Mouse (Mus musculus): Measurements from ENCODE around the gene Atp23.

Gene Atp23

DNA sequence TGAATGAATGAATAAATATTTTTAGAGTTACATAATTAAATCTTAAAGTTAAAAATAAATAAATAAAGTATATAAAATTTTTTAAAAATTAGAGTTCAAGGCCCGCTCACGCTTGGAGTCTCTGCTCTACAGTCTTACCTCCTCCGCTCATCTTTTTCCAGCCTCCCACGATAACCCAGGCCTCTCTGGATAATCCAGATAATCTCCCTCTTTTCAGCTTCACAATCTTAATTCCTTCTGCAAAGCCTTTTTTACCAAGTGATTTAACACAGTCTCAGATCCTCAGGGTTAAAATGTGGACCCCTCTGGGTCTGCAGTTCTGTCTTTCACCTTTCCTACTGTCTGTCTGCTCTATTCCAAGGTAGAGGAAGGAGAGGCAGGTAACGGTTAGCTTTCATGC lies 13.1 kb upstream of the Atp23 start:
- DNase-seq (ENCODE audit: extremely low read depth, insufficient read length, low spot score): no peak

DNA sequence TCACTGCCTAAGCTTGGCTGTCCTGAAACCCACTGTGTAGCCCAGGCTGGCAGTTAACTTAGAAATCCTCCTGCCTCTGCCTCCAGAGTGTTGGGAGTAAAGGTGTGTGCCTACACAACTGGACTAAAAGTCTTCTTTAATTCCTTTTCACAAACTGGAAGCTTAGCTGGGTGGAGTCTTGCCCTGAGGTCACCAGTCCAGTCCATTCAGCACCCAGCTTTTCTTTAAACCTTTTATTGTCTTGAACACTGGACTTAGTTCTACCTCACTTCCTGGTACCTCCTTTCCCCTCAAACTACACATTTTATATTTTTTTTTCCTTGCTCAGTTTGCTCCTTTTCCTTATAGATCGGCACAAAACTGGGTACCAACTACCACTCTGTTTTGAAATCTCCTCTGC lies 10.3 kb upstream of the Atp23 start:
- DNase-seq (ENCODE audit: extremely low read depth, insufficient read length, low spot score): no peak

DNA sequence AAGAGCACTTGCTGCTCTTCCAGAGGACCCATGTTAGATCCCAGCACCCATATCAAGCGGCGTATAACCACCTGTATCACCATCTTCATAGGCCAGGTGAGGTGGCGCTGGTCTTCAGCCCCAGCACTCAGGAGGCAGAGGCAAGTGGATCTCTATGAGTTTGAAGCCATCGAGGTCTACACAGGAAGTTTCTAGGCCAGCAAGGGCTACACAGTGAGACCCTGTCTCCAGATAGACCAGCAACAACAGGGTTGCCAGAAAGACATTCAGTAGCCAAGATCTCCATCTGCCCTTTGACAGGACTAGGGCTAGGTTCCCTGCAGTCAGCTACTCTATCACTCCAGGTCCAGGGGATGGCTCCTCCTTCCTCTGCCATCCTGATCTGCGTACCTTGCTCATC lies 5.7 kb upstream of the Atp23 start:
- DNase-seq (ENCODE audit: extremely low read depth, insufficient read length, low spot score): no peak

DNA sequence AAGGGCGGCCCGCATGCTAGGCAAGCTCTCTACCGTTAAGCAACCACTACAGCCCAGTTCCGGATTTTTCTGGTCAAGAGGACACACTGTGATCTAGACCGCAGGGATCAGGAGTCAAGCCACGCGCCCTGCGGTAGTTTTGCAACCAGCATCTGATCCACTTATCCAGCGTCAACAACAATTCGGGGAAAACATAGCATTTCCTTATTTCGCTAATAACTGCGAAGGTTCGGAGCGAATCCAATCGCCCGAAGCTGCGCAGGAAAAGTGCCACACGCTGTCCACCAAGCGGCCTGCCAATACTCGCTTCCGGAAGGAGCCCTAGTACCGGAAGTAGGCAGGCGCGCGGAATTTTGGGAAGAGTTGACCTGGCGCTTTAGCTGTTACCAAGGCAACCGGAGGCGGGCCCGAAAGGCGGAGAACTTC lies 4.5 kb upstream of the Atp23 start:
- peak; percentile 87 for DNase-seq (ENCODE audit: extremely low read depth, insufficient read length, low spot score)

DNA sequence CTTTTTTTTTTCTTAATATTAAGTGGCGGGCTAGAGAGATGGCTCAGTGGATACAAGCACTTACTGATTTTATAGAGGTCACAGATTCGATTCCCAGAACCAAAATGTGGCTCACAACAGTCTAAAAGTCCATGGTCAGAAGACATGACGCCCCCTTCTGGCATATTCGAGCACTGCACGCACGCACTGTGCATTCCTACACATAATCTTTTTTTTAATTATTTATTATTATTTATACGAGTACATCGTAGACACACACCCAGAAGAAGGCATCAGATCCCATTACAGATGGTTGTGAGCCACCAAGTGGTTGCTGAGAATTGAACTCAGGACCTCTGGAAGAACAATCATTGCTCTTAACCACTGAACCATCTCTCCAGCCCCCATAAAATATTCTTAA lies 3.9 kb upstream of the Atp23 start:
- DNase-seq (ENCODE audit: extremely low read depth, insufficient read length, low spot score): no peak

DNA sequence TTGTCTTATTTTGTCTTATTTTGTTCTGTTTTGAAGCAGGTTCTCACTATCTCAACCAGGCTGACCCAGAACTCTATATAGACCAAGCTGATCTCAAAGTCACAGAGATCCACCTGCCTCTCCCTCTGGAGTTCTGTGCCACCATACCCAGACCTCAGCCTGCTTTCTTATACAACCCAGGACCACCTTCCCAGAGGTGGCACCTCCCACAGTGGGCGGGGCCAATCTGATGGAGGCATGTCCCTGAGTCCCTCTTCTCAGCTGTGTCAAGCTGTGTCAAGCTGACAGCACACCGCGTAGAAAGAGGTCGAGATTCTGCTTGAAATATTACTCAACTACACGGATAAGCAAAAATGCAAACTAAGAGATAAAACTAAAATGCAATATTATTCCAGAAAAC lies 3.1 kb upstream of the Atp23 start:
- DNase-seq (ENCODE audit: extremely low read depth, insufficient read length, low spot score): no peak

DNA sequence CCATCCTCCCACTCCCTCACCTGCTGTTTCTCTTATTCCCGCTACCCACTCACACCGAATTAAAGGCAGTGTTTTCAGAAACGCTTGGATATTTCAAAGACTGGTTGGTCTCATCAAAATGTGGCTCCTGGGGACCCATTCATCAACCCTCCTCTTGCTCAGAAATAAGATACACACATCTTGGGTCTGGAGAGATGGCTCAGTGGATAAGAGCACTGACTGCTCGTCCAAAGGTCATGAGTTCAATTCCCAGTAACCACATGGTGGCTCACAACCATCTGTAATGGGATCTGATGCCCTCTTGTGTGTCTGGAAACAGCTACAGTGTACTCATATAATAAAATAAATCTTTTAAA lies 311 bp upstream of the Atp23 start:
- DNase-seq (ENCODE audit: extremely low read depth, insufficient read length, low spot score): no peak

DNA sequence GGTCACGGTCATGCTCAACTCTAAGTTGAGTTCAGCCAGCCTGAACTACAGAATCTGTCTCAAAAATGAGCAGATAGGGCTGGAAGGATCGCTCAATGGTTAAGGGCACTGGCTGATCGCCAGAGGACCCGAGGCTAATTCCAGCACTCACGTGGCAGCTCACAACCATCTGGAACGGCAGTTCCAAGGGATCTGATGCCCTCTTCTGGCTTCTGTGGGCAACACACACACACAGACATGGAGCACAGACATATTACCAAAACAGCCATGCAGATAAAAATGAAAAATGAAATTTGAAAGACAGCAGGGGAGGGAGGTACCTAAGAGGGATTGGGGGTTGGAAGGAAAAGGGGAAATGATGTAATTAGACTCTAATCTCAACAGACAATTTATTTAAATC lies 5.3 kb downstream of the Atp23 start:
- DNase-seq (ENCODE audit: extremely low read depth, insufficient read length, low spot score): no peak

DNA sequence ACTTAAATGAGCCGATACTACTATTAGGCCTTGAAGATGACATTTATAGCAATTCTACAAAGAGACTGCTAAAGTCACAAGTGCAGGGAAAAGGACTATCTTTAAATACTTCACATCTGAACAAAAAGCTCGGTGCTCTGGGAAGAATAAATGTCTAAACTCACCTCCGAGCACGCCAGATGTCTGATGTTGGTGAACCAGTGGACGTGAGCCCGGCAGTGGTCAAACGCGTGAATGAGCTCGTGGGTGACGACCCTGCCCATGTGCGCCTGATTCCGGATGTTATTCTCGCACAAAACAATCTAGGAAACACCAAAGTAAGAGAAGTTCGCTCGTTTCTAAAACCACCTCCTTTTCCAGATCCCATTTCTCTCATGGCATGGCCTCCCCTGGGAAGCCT lies 7.1 kb downstream of the Atp23 start:
- no peak for DNase-seq (ENCODE audit: extremely low read depth, insufficient read length, low spot score)

DNA sequence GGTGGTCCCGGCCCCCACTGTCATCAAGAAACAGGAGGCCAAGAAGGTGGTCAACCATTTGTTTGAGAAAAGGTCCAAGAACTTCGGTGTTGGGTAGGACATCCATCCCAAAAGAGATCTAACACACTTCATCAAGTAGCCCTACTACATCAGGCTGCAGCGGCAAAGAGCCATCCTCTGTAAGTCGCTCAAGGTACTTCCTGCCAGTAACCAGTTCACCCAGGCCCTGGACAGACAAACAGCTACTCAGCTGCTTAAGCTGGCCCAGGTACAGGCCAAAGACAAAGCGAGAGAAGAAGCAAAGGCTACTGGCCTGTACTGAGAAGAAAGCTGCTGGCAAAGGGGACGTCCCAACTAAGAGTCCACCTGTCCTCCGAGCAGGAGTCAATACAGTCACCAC lies 8.0 kb downstream of the Atp23 start:
- no peak for DNase-seq (ENCODE audit: extremely low read depth, insufficient read length, low spot score)

DNA sequence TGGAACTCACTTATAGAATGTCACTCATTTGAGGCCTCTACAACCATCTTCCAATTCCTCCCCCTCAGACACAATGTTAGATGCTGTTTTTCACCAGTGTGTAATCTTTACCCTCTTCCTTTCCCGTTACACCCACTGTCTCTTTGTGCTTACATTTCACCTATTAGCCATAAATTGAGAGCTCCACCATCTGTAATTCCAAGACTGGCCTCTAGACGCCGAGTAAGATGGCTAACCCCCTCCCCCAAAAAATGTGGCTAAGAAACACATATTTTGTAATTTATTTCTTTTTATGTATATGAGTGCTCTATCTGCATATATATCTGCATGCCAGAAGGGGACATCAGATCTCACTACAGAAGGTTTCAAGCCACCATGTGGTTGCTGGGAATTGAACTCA lies 27.4 kb downstream of the Atp23 start:
- DNase-seq (ENCODE audit: extremely low read depth, insufficient read length, low spot score): no peak

DNA sequence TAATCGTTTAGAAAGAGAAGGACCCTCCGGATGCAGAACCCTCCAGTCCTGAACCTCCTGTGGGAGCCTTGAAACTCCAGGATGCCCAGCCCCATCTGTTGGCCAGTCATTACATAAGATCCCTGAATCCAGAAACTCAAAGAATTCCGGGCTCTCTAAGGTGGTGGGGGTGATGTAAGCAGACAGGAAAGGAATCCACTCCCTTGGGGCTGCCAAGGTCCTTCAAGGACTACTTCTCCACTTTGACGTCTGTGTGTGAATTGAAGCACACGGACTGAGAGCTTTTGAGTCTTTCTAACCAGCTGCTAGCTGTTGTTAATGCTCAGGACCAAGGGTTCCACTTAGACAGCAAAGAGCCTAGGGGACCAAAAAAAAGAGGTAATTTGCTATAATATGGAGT lies 28.9 kb downstream of the Atp23 start:
- no peak for DNase-seq (ENCODE audit: extremely low read depth, insufficient read length, low spot score)

DNA sequence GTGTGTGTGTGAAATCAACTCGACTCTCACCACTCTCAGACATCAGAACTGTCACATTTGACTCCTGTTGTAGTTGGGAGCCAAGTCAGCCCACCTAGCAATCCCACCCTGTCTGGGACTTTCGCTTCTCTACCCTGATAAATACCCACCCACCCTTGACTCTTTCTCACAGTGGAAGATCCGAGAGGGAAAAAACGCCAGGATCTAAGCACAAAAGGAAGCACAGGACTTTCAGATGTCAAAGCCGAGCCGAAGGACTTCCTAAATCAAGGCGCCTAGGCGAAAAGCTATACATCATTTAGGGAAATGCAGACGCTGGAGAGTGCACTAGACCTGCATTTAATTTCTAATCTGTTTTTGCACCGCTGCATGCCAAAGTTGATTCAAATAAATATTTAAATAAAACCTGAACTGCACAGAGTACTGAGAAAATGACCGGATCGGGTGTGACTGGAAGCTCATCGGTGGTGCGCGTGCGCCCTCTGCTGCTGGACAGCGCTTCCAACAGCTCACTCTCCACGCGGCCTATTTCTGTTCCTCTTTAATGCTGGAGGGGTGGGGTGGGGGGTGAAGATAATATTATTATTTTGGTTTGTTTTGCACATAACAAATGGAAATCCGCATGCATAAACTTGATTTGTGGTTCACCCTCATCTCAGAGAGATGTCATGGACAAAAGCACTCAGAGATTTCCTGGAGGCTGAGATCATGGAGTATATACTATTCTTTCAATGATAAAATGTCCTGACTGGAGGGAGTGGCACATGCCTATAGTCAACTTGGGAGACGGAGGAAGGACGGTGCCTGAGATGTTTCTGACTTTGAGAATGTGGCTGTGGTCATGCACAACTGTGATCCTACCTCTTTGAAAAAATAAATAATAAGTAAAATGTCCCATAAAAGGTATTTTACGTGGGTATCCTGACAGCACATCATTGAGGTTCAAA lies 31.5 kb downstream of the Atp23 start:
- DNase-seq (ENCODE audit: extremely low read depth, insufficient read length, low spot score): peak; percentile 52

DNA sequence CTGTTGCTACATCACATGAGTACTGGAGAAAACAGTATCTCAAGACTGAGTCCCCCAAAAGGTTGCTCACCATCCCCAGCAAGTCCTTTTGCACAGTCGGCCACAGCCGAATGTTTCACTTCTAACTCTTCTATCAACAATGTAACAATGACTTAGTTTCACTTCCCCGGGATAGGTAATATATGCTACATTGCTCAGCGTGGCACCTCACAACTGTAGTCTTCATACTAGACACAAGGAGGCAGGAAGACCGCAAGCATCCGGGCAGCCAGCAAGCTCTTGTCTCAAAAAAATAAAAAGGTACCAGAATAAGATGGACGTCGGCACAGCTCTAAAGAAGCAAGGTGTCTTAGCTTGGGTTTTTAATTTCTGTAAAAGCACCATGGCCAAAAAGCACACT lies 35.9 kb downstream of the Atp23 start:
- no peak for DNase-seq (ENCODE audit: extremely low read depth, insufficient read length, low spot score)

DNA sequence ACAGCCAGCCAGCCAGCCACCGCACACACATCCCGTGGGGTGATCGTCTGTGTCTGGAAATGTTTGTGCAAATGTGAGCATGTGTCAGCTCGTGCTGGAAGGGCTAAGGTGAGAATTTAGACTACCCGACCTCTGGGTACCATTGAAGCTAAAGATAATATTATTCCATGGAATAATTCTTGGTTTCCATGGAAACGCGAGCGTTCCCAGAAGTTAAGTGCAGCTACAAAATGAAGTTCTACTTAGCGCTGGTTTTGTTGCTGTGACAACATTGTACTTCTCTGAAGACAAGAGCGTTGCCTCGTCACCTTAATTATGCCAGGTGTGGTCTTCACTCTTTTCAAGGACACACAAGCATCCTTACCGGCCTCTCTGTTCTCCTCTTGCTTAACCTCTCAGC lies 39.0 kb downstream of the Atp23 start:
- DNase-seq (ENCODE audit: extremely low read depth, insufficient read length, low spot score): no peak

DNA sequence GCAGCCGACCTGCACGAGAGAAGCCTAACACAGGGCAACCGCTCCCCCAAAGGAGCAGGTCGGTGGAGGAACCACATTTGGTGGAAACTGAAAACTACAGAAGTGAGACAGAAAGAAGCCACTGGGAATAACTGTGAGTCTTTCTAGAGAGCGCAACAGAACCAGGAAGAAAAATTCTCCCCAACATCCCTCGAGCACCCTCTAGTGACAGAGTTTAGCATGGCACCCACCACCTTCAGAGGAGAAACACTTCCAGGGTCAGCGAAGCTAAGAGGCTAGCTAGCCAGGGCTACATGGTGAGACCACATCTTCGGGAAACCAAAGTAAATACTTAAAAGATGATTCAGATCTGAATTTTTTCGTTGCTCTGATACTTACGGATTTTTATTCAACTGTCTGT lies 47.9 kb downstream of the Atp23 start:
- DNase-seq (ENCODE audit: extremely low read depth, insufficient read length, low spot score): peak; percentile 9

DNA sequence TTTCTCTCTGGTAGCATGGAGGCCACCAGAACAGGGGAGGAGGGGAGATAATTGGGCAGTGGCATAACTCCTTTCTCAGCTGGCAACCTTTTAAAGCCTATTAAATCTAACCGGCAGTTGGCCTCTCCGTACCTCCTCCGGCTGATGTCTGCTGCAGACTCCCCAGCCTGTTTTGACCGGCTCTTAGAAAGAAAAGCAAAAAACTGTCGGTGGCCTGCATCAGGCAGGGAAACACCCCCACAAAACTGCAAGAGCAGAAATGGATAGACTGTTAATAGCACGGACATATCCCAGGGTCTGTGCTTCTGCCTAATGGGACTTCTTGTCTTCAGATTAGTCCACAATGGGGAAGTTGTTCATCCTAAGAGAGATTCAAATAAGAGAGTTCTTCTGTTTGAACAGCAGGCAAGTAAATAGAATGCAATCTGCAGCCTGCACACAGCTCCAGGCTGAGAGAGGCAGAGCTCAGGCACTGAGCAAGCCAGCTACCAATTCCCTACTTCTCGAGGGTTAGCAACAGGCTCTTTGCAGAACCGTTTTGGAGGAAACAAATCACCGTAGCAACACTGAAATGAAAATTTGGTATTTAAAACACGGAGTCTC lies 55.7 kb downstream of the Atp23 start:
- DNase-seq (ENCODE audit: extremely low read depth, insufficient read length, low spot score): no peak

DNA sequence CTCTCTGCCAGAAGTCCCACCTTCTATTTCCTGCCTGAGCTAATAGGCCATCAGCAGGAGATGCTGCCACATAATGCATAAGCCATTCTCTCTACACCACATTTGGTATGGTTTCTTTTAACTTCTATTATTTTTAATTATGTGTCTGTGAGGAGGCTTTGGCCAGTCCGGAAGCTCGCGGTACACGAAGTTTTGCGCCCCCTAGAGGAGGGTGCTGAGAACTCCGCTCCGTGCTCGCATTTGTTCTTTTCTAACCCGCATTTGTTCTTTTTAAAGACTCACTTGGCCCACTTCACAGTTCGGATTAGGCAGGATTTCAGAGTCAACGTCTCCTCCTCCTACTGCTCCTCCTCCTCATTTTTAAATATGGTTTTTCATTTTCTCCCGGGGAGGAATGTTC lies 56.5 kb downstream of the Atp23 start:
- no peak for DNase-seq (ENCODE audit: extremely low read depth, insufficient read length, low spot score)

DNA sequence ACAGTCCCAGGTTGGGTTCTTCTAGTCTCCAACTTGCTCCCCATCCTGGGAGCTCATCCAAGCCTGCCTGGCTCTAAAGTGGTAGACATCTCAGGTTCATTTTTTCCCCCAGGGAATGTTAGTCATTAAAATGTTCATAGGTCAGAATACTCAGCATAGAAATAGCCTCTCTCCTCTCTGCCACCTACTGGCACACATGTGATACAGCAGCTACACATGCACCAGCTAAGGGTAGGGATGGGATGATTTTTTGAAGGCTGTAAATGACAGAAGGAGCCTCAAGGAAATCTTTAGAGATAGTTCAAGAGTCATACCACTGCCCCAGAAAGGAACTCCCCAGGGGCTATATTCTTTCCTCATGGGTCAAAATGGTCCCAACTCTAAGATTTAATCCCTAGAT lies 60.9 kb downstream of the Atp23 start:
- DNase-seq (ENCODE audit: extremely low read depth, insufficient read length, low spot score): no peak

DNA sequence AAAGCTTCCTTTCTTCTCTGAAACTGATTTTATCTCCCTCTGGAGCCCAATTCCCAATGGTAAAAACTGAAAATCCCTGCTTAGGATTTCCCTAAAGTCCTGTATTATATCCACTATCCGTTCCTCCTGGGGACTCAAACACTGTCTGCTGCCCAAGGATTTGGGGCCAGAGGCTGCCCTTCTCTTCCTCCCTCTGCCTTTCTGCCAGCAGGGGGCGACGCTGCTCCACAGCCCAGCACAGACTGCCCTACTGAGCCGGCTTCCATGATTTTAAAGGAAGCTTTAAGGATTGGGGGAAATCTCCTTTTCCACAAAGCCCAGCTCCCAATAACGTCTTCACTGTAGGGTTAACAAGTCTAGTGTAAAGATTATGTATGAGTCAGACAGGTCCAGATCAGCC lies 68.1 kb downstream of the Atp23 start:
- no peak for DNase-seq (ENCODE audit: extremely low read depth, insufficient read length, low spot score)

DNA sequence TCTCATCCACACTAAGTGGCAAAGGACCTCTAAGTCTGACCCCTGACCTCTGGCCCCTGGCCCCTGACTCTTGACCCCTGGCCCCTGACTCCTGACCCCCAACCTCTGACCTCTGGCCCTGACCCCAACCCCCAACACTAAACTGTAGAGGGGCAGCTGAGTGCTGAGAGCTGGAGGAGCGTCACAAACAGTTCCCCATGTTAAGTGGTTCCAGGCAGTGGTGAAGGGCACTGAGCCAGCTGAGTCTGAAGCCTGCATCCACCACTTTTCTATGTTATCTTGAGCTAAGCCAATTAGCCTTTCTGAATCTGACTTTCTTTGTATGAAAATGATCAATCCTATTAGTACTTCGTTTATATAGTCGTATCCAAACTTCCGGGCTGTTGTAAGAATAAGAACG lies 69.8 kb downstream of the Atp23 start:
- DNase-seq (ENCODE audit: extremely low read depth, insufficient read length, low spot score): no peak

DNA sequence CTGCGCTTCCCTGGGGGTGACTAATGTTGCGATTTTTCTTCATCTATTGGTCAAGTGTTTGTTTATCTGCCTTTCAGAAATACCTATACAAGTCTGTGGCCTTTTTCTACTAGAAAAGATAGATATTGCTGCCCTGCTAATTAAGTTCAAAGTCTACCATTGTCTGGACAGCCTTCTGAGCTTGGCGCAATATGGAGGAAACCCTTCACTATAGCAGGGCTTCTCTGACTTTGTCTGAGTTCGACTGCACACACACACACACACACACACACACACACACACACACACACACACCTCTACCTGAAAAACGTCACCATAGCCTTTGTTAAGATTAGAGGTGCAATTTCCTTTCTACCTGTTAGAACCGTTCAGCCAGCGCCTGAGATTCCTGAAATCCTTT lies 72.5 kb downstream of the Atp23 start:
- no peak for DNase-seq (ENCODE audit: extremely low read depth, insufficient read length, low spot score)
